9 mouse cellular contexts compared by ENCODE assay signal in genomic region chr17:83224451-83224971, GRCm38 (mm10). TPM values are rescaled to one million over a fixed set of nuclear protein-coding genes. Genes with fewer than 3 reads are reported as not detected.
DNase-seq lines count a peak whose midpoint lies in the region; ATAC-seq and TF ChIP-seq lines count a peak whose summit lies in the region.
"Had no signal": no experiment of that assay in that cellular context is flagged by ENCODE, and none has a peak within 500 bp of the region (broad histone marks: within the 10 kb centered on the region; RNA-seq: fewer than 3 reads in every experiment).

No protein-coding gene starts in this region.

- peaks cover 6% of the 10 kb centered on the region for H3K4me1 ChIP-seq in lung, embryonic 15.5 days
- H3K4me1 ChIP-seq in lung, postnatal 0 days (ENCODE audit: insufficient read depth, low read depth, low read length): no peaks in the 10 kb centered on the region

- no peak for TF ChIP-seq EP300 in lung, postnatal 0 days (IDR thresholded peaks at IDR 0.05)

- DNase-seq in adrenal gland, adult 2 months: peak; percentile 29
- no peak for DNase-seq in adrenal gland, adult 8-10 months
- no peak for DNase-seq in lung, postnatal 0 days (ENCODE audit: low spot score)
- peak; percentile 51 to 57 for DNase-seq in left cerebral cortex, postnatal 36 days (ENCODE audit: low spot score in 2 of 2)
- no peak for DNase-seq in cerebellum, adult 9-10 months
- no peak for DNase-seq in thymus, postnatal 36 days

- no peaks in the 10 kb centered on the region for H3K27me3 ChIP-seq in lung, embryonic 15.5 days
- H3K27me3 ChIP-seq in lung, postnatal 0 days (replicated peaks; ENCODE audit: insufficient read depth, low read length): no peaks in the 10 kb centered on the region

- ATAC-seq in lung, embryonic 15.5 days (ENCODE audit: borderline replicate concordance, extremely low read depth, low FRiP score, low TSS enrichment): 0 out of 2 replicates have a peak, but pooled peaks have one; percentile 23
- no peak for ATAC-seq in lung, postnatal 0 days
- no peak; the same call in 1 of the 2 replicates for ATAC-seq in erythroid progenitor cell, adult 5-6 weeks (replicated peaks; ENCODE audit: low FRiP score, poor library complexity, severe bottlenecking)

- H3K27ac ChIP-seq in lung, embryonic 15.5 days: no peak overlapping the region
- H3K27ac ChIP-seq in lung, postnatal 0 days (ENCODE audit: low read length): no peak overlapping the region

- no peaks in the 10 kb centered on the region for H3K9me3 ChIP-seq in lung, embryonic 15.5 days
- no peaks in the 10 kb centered on the region for H3K9me3 ChIP-seq in lung, postnatal 0 days (ENCODE audit: low read length)

- H3K4me2 ChIP-seq in lung, embryonic 15.5 days: no peak overlapping the region
- no peak overlapping the region for H3K4me2 ChIP-seq in lung, postnatal 0 days (replicated peaks; ENCODE audit: low read depth, low read length)

- TF ChIP-seq CTCF in lung, postnatal 0 days (IDR thresholded peaks at IDR 0.05): no peak

- H3K36me3 ChIP-seq in lung, embryonic 15.5 days: peaks cover 37% of the 10 kb centered on the region
- peaks cover 6% of the 10 kb centered on the region; the same call in 1 of the 2 replicates for H3K36me3 ChIP-seq in lung, postnatal 0 days (ENCODE audit: insufficient read depth, low read length)

- 71% methylated on average over 13 of the region's 13 CpGs for WGBS in lung, embryonic 15.5 days
- 82% methylated on average over 13 of the region's 13 CpGs for WGBS in lung, postnatal 0 days

- intact Hi-C loops in left cerebral cortex, postnatal 36 days (cut with DNase I): no loop called here

- no peak overlapping the region for H3K4me3 ChIP-seq in lung, embryonic 15.5 days
- H3K4me3 ChIP-seq in lung, postnatal 0 days (ENCODE audit: low read depth, low read length): no peak overlapping the region

- H3K9ac ChIP-seq in lung, embryonic 15.5 days: no peak overlapping the region
- H3K9ac ChIP-seq in lung, postnatal 0 days (replicated peaks; ENCODE audit: low read depth): no peak overlapping the region

RNA-seq across cellular contexts. Expression of gene Pkdcc, which starts 9.4 kb away (rescaled TPM):
- 10 to 100 TPM; 48.7 to 77.8 TPM for total RNA-seq in adrenal gland, adult 2 months (2021)
- 437 and 633 TPM in 2 replicates for polyA plus RNA-seq in adrenal gland, adult 2 months (2012; rRNA removed)
- total RNA-seq in adrenal gland, adult 8-10 months (2022): 100 to 1,000 TPM in 2 of 4 experiments, 10 to 100 TPM in 2; 43.0 to 255 (median 85.3) TPM
- 13.3 and 13.4 TPM in 2 replicates for polyA plus RNA-seq in lung, embryonic 15.5 days (2015; fragmentation: Nextera tagmentation; extraction: Ambion mirVana)
- 3.6 and 3.9 TPM in 2 replicates for polyA plus RNA-seq in lung, postnatal 0 days (2015; fragmentation: Nextera tagmentation; extraction: Ambion mirVana)
- 10 to 100 TPM; 11.7 to 15.7 TPM for total RNA-seq in left cerebral cortex, postnatal 36 days (2021)
- total RNA-seq in erythroid progenitor cell, adult 5-6 weeks (2015; ENCODE audit: low replicate concordance): not detected in 2 replicates
- total RNA-seq in erythroid progenitor cell, adult 5-6 weeks (2017; ENCODE audit: low replicate concordance): 0.68 and 1.4 TPM in 2 replicates
- total RNA-seq: hematopoietic stem cell, adult 5-6 weeks had no signal

Comparison
In these comparisons a context has a peak if more than half of its experiments do, and no peak if none do; other contexts are left out.
1. DNase-seq: peak in adrenal gland, adult 2 months (single experiment) and left cerebral cortex, postnatal 36 days (2 of 2); none in adrenal gland, adult 8-10 months (single experiment), lung, postnatal 0 days (single experiment), cerebellum, adult 9-10 months (single experiment) and thymus, postnatal 36 days (0 of 2).
2. RNA of gene Pkdcc, which starts 9.4 kb away (total RNA-seq): 43.0 to 255 TPM in adrenal gland, adult 8-10 months, 48.7 to 77.8 TPM in adrenal gland, adult 2 months and 11.7 to 15.7 TPM in left cerebral cortex, postnatal 36 days; 0.68 to 1.4 TPM in erythroid progenitor cell, adult 5-6 weeks; every median in the first group is over 4 times any median in the second.